Mouse (Mus musculus): Measurements from ENCODE around the gene Catsper4. TPM values are rescaled to one million over a fixed set of nuclear protein-coding genes. Genes with fewer than 3 reads are reported as not detected.

Catsper4 gene
- polyA plus RNA-seq, 1 experiment, result 1.4 TPM

DNA sequence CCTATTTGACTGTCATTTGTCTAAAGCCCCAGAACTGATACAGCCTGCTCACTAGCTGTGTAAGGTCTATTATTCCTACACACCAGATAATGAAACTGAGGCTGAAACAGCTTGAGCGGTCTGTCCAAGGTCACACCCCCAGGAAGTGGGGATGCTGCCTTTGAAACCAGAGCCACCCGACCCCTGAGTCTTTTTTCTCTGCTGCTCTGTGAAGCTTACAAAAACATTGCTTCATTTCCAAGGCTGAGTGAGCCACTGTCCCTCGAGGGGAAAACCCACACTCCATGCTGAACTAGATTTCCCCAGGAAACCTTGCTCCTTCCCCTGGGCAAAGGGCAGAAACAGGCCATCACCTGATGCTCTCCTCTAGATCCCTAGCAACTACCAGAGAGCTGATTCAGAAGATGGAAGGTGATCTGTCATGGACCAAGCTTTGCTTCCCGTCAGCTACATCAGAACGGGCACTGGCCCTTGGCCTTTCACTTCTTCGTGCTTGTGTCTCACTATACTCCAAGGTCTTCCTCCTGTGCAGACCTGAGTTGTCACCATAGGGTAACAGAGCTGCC is 20.6 kb downstream of the Catsper4 start:
- Histone ChIP-seq H3K36me3 (ENCODE audit: control insufficient read depth, insufficient read depth, low read length) (no peaks in the 10 kb centered on the region), H3K4me3 (ENCODE audit: low read depth, low read length) (no peak overlapping the region), H3K27ac (ENCODE audit: insufficient read depth, low read depth, low read length) (no peak overlapping the region), H3K27me3 (ENCODE audit: control insufficient read depth, insufficient read depth, low read length) (no peaks in the 10 kb centered on the region), H3K4me1 (ENCODE audit: control insufficient read depth, insufficient read depth, insufficient read length, low read length) (no peaks in the 10 kb centered on the region)
- TF ChIP-seq CTCF (IDR thresholded peaks at IDR 0.05; ENCODE audit: extremely low read depth, insufficient read length, insufficient replicate concordance, low read depth, low read length), result no peak
- no peak for TF ChIP-seq POLR2A (IDR thresholded peaks at IDR 0.05; ENCODE audit: low read depth, low read length)
- 55% methylated on average over 6 of the region's 6 CpGs for WGBS

DNA sequence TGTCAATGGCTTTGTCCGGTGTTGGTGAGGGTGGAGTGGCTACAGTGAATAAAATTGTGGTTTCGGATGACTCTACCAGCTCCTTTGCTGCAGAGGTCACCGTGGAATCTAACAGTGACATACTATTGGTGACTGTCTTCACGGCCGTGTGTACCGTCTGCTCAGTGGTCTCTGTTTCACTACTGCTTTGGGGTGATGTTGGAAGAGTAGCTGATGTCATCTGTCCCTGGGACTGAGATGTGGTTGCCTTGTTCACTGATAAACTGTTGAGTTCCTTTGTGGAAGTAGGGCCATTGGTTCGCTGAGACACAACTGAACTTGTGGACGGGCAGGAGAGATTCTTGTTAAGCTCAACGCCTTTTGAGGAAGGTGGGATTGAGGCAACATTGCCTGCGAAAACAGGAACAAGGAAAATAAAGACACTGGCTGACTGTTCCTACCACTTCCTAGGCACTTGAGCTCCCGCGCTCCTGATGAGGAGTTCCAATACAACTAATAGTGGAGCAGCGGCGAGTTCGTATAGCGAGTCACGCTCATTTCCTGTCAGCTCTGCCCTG is 23.8 kb downstream of the Catsper4 start:
- Histone ChIP-seq H3K36me3 (ENCODE audit: control insufficient read depth, insufficient read depth, low read length) (no peaks in the 10 kb centered on the region), H3K27ac (ENCODE audit: insufficient read depth, low read depth, low read length) (no peak overlapping the region), H3K27me3 (ENCODE audit: control insufficient read depth, insufficient read depth, low read length) (no peaks in the 10 kb centered on the region), H3K4me1 (ENCODE audit: control insufficient read depth, insufficient read depth, insufficient read length, low read length) (no peaks in the 10 kb centered on the region), H3K4me3 (ENCODE audit: low read depth, low read length) (no peak overlapping the region)
- no peak for TF ChIP-seq CTCF (IDR thresholded peaks at IDR 0.05; ENCODE audit: extremely low read depth, insufficient read length, insufficient replicate concordance, low read depth, low read length)
- TF ChIP-seq POLR2A (IDR thresholded peaks at IDR 0.05; ENCODE audit: low read depth, low read length), result no peak
- 79% methylated on average over 17 of the region's 17 CpGs for WGBS

DNA sequence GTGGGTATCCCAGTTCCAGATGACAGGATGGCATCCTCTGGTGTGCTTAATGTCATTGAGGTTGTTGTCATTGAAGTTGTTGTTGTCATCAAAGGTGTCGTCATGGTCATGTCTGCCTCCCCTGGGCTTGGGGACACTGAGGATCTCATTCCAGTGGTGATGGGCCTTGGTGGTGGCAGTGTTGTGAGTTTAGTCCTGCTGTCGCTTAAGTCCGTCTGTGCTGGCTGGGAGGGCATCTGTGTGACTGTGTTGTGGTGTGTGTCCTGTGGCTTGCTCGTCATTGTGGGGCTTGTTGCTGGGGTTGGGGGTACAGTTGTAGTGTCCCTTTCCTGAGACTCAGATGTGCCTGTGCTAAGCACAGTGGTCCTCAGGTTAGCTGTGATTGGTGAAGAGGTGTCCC is 24.3 kb downstream of the Catsper4 start, which contains the start of gene Gm7534:
TSS of gene Gm7534 (minus strand) at position 101 of the 400 bp plus-strand sequence.
- WGBS, result 93% methylated on average over 4 of the region's 4 CpGs
- Histone ChIP-seq H3K4me3 (ENCODE audit: low read depth, low read length) (no peak within 1 kb of the TSS), H3K36me3 (ENCODE audit: control insufficient read depth, insufficient read depth, low read length) (no peaks in the 10 kb centered on the region), H3K27ac (ENCODE audit: insufficient read depth, low read depth, low read length) (no peak within 1 kb of the TSS), H3K27me3 (ENCODE audit: control insufficient read depth, insufficient read depth, low read length) (no peaks in the 10 kb centered on the region), H3K4me1 (ENCODE audit: control insufficient read depth, insufficient read depth, insufficient read length, low read length) (no peaks in the 10 kb centered on the region)
- TF ChIP-seq POLR2A (IDR thresholded peaks at IDR 0.05; ENCODE audit: low read depth, low read length), result no peak
- no peak for TF ChIP-seq CTCF (IDR thresholded peaks at IDR 0.05; ENCODE audit: extremely low read depth, insufficient read length, insufficient replicate concordance, low read depth, low read length)

DNA sequence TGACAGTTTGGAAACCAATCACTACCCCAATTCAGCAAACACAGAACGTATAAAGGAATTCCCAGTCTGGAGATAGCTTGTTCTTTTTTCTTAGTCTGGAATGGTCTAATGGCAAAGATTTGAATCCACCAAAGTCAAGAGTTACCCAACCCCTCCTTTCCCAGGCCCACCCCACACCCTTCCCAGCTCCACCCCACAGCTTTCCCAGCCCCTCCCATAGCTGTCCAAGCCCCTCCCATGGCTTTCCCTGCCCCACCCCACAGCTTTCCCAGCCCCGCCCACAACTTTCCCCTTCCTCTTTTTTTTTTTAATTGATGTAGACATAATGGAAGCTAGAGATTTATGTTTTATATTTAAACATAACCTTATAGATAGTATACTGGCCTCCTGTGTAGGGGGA is 27.8 kb downstream of the Catsper4 start:
- Histone ChIP-seq H3K4me3 (ENCODE audit: low read depth, low read length) (no peak overlapping the region), H3K27ac (ENCODE audit: insufficient read depth, low read depth, low read length) (no peak overlapping the region), H3K36me3 (ENCODE audit: control insufficient read depth, insufficient read depth, low read length) (no peaks in the 10 kb centered on the region), H3K4me1 (ENCODE audit: control insufficient read depth, insufficient read depth, insufficient read length, low read length) (no peaks in the 10 kb centered on the region), H3K27me3 (ENCODE audit: control insufficient read depth, insufficient read depth, low read length) (no peaks in the 10 kb centered on the region)
- WGBS, result 69% methylated on average over 2 of the region's 2 CpGs
- TF ChIP-seq CTCF (IDR thresholded peaks at IDR 0.05; ENCODE audit: extremely low read depth, insufficient read length, insufficient replicate concordance, low read depth, low read length) (no peak), POLR2A (IDR thresholded peaks at IDR 0.05; ENCODE audit: low read depth, low read length) (no peak)

DNA sequence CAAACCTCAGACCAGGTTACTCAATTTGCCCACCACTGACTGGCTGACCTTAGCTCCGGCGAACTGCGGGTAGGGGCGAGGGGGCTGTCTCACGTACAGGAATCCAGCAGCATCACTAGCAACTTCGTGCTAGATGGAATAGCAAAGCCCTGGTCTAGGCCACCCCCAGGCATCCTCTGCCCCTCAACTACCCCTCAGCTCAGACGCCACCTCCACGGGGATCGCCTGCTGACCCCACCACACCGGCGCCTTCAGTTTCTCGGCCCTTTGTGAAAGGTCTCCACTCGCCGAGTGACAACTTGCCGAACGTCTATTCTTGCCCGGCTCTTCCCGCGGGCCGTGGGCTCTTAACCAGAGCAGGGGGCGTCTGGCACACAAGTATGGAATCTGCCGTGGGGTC is 40.9 kb downstream of the Catsper4 start:
- Histone ChIP-seq H3K4me3 (ENCODE audit: low read depth, low read length) (peak overlapping the region; percentile 72), H3K27ac (ENCODE audit: insufficient read depth, low read depth, low read length) (no peak overlapping the region), H3K27me3 (ENCODE audit: control insufficient read depth, insufficient read depth, low read length) (no peaks in the 10 kb centered on the region), H3K4me1 (ENCODE audit: control insufficient read depth, insufficient read depth, insufficient read length, low read length) (peaks cover 7% of the 10 kb centered on the region), H3K36me3 (ENCODE audit: control insufficient read depth, insufficient read depth, low read length) (no peaks in the 10 kb centered on the region)
- 3% methylated on average over 22 of the region's 22 CpGs for WGBS
- TF ChIP-seq CTCF (IDR thresholded peaks at IDR 0.05; ENCODE audit: extremely low read depth, insufficient read length, insufficient replicate concordance, low read depth, low read length) (no peak), POLR2A (IDR thresholded peaks at IDR 0.05; ENCODE audit: low read depth, low read length) (no peak)

DNA sequence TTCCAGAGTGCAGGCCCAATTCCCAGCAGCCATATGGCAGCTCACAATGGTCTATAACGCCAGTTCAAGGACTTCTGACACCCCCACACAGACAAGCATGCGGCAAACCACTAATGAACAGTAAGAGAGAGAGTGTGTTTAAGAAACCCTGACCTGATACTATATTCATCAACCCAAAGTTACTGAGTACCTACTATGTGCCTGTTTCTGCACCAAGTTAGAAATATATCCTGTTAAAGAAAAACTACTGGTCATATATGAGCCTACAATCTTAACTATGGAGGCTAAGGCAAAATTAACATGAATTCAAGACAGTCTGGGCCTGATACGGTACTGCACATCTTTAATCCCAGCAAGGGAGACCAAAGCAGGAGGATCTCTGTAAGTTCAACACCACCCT is 41.6 kb downstream of the Catsper4 start:
- WGBS, result 81% methylated on average over 3 of the region's 3 CpGs
- no peaks in the 10 kb centered on the region for H3K27me3 ChIP-seq (ENCODE audit: control insufficient read depth, insufficient read depth, low read length)
- H3K4me1 ChIP-seq (ENCODE audit: control insufficient read depth, insufficient read depth, insufficient read length, low read length), result peaks cover 7% of the 10 kb centered on the region
- H3K4me3 ChIP-seq (ENCODE audit: low read depth, low read length), result no peak overlapping the region
- TF ChIP-seq CTCF (IDR thresholded peaks at IDR 0.05; ENCODE audit: extremely low read depth, insufficient read length, insufficient replicate concordance, low read depth, low read length) (no peak), POLR2A (IDR thresholded peaks at IDR 0.05; ENCODE audit: low read depth, low read length) (no peak)
- no peaks in the 10 kb centered on the region for H3K36me3 ChIP-seq (ENCODE audit: control insufficient read depth, insufficient read depth, low read length)
- no peak overlapping the region for H3K27ac ChIP-seq (ENCODE audit: insufficient read depth, low read depth, low read length)

DNA sequence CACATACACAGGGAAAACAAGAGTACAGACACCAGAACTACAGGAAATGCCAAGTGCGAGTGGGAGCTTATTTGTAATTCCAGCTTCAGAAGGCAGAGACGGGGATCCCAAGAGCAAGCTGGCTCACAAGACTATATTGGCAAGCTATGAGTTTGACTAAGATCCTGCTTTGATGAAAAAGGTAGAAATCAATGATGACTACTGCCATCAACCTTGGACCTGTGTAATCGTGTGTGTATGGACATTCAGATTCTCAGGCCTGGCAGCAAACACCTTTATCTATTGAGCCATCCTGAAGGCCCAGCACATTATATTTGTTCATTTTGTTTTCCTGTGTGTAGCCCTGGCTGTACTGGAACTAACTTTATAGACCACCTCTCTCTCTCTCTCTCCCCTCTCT is 43.5 kb downstream of the Catsper4 start:
- Histone ChIP-seq H3K4me1 (ENCODE audit: control insufficient read depth, insufficient read depth, insufficient read length, low read length) (peaks cover 7% of the 10 kb centered on the region), H3K27ac (ENCODE audit: insufficient read depth, low read depth, low read length) (no peak overlapping the region), H3K36me3 (ENCODE audit: control insufficient read depth, insufficient read depth, low read length) (no peaks in the 10 kb centered on the region), H3K27me3 (ENCODE audit: control insufficient read depth, insufficient read depth, low read length) (no peaks in the 10 kb centered on the region), H3K4me3 (ENCODE audit: low read depth, low read length) (no peak overlapping the region)
- TF ChIP-seq CTCF (IDR thresholded peaks at IDR 0.05; ENCODE audit: extremely low read depth, insufficient read length, insufficient replicate concordance, low read depth, low read length) (no peak), POLR2A (IDR thresholded peaks at IDR 0.05; ENCODE audit: low read depth, low read length) (no peak)
- WGBS, result 66% methylated on average over 3 of the region's 3 CpGs
